Mouse (Mus musculus): Measurements from ENCODE around the gene Zfp518b. TPM values are rescaled to one million over a fixed set of nuclear protein-coding genes. Genes with fewer than 3 reads are reported as not detected.

The Zfp518b gene
- polyA plus RNA-seq, 1 experiment from 2014 or later: 9.4 TPM

DNA sequence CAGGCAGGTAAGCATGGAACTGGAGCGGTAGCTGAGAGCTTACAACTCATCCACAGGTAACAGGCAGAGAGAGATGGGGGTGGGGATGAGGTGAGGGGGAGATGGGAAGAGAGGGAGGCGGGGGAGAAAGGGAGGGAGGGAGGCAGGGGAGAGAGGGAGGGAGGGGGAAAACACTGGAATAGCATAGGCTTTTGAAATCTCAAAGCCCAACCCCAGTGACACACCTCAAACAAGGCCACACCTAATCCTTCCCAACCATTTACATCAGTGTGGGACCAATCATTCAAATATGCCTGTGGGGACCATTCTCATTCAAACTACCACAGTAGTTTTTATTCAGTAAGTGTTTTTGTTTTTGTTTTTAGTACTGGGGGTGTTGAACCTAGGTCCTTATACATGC lies 31.5 kb downstream of the Zfp518b start:
- Histone ChIP-seq H3K4me3 (ENCODE audit: control insufficient read depth in 1 of 2, insufficient read depth in 1 of 2, low read depth in 1 of 2, low read length in 2 of 2) (no peak overlapping the region), H3K9ac (ENCODE audit: low read length) (no peak overlapping the region), H3K36me3 (ENCODE audit: control insufficient read depth, insufficient read depth, low read length) (no peaks in the 10 kb centered on the region), H3K27ac (replicated peaks in 1 of 2; ENCODE audit: control insufficient read depth in 1 of 2, insufficient read depth in 1 of 2, low read depth in 2 of 2, low read length in 2 of 2) (no peak overlapping the region), H3K27me3 (ENCODE audit: control insufficient read depth, insufficient read depth, low read length) (no peaks in the 10 kb centered on the region), H3K9me3 (ENCODE audit: control insufficient read depth, low read length) (no peaks in the 10 kb centered on the region), H3K4me1 (ENCODE audit: control insufficient read depth in 2 of 2, insufficient read depth in 2 of 2, low read length in 2 of 2) (no peaks in the 10 kb centered on the region), H3K4me2 (ENCODE audit: low read length) (no peak overlapping the region)
- ATAC-seq (ENCODE audit: insufficient number of reproducible peaks, insufficient read depth, low FRiP score, low read depth): no peak
- WGBS: 39% methylated on average over 2 of the region's 2 CpGs

DNA sequence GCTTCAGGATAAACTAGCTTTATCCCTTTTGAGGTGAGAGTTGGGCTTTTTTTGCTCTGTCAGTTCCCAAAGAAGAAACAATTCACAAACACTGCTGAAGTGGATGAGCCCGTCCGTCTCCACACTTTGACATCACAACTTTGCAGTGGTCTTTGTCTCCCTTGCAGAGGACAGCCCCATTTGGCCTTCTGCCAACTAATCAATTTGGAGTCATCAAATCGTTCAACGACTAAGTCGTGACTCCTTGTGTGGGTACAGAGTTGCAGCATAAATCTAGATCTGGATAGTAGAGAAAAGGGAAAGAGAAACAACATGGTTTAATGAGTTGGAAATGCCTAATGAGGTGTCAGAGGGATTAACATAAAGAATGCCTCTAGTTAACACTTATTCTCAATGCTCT lies 33.2 kb downstream of the Zfp518b start:
- no peak overlapping the region for H3K9ac ChIP-seq (ENCODE audit: low read length)
- H3K36me3 ChIP-seq (ENCODE audit: control insufficient read depth, insufficient read depth, low read length): no peaks in the 10 kb centered on the region
- ATAC-seq (ENCODE audit: insufficient number of reproducible peaks, insufficient read depth, low FRiP score, low read depth): no peak
- 79% methylated on average over 5 of the region's 5 CpGs for WGBS
- H3K4me3 ChIP-seq (ENCODE audit: control insufficient read depth in 1 of 2, insufficient read depth in 1 of 2, low read depth in 1 of 2, low read length in 2 of 2): no peak overlapping the region
- H3K4me2 ChIP-seq (ENCODE audit: low read length): no peak overlapping the region
- H3K27me3 ChIP-seq (ENCODE audit: control insufficient read depth, insufficient read depth, low read length): no peaks in the 10 kb centered on the region
- H3K9me3 ChIP-seq (ENCODE audit: control insufficient read depth, low read length): no peaks in the 10 kb centered on the region
- H3K4me1 ChIP-seq (ENCODE audit: control insufficient read depth in 2 of 2, insufficient read depth in 2 of 2, low read length in 2 of 2): no peaks in the 10 kb centered on the region
- H3K27ac ChIP-seq (replicated peaks in 1 of 2; ENCODE audit: control insufficient read depth in 1 of 2, insufficient read depth in 1 of 2, low read depth in 2 of 2, low read length in 2 of 2): no peak overlapping the region

DNA sequence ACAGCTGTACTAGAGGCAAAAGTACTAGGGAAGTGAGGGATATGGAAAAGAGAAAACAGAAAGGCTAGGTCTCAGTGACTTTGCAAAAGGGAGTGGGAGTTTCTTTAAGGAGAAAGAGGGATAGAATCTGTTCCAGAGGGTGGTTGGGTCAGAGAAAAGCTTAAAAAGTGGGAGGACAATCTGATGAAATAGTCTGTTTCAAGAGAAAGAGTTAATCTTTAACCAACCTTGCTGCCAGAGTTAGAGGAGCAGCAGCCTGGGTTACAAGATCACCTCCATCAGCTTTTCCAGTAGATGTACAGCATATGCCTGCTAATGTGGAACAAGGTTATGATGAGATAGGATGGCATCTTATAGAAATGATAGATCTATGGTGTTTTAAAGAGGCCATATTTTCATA lies 43.1 kb downstream of the Zfp518b start:
- no peaks in the 10 kb centered on the region for H3K36me3 ChIP-seq (ENCODE audit: control insufficient read depth, insufficient read depth, low read length)

DNA sequence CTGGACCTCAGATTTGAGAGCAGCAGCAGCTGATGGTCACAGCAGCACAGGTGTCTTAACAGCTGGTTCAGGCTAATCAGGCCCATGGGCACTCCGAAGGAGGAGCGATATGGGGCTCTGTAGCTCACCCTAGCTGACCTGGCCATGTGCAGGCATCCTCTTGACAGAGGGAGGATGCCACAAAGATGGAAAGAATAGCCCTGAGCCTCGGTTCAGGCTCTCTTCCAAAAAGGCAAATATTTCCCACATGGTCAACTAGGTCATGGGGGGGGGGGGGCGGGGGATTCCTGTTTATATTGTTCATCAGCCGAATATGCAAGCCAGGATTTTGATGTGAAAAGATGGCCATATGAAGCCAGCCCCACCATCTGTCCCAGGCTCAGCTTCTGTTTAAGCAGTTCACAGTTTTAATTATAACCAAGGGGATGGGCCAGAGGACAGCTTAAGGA lies 48.3 kb downstream of the Zfp518b start:
- no peaks in the 10 kb centered on the region for H3K36me3 ChIP-seq (ENCODE audit: control insufficient read depth, insufficient read depth, low read length)
- no peak overlapping the region for H3K4me2 ChIP-seq (ENCODE audit: low read length)
- H3K27me3 ChIP-seq (ENCODE audit: control insufficient read depth, insufficient read depth, low read length): no peaks in the 10 kb centered on the region
- no peak for ATAC-seq (ENCODE audit: insufficient number of reproducible peaks, insufficient read depth, low FRiP score, low read depth)
- whole genome bisulfite sequencing: 74% methylated on average over 5 of the region's 5 CpGs
- H3K27ac ChIP-seq (replicated peaks in 1 of 2; ENCODE audit: control insufficient read depth in 1 of 2, insufficient read depth in 1 of 2, low read depth in 2 of 2, low read length in 2 of 2): no peak overlapping the region
- H3K9me3 ChIP-seq (ENCODE audit: control insufficient read depth, low read length): no peaks in the 10 kb centered on the region
- H3K9ac ChIP-seq (ENCODE audit: low read length): no peak overlapping the region
- H3K4me3 ChIP-seq (ENCODE audit: control insufficient read depth in 1 of 2, insufficient read depth in 1 of 2, low read depth in 1 of 2, low read length in 2 of 2): no peak overlapping the region
- no peaks in the 10 kb centered on the region for H3K4me1 ChIP-seq (ENCODE audit: control insufficient read depth in 2 of 2, insufficient read depth in 2 of 2, low read length in 2 of 2)

More for the DNA sequence above, 43.1 kb downstream of the Zfp518b start:
- H3K9me3 ChIP-seq (ENCODE audit: control insufficient read depth, low read length): 0 out of 2 replicates have a peak, but pooled peaks cover 3% of the 10 kb centered on the region
- H3K27ac ChIP-seq (replicated peaks in 1 of 2; ENCODE audit: control insufficient read depth in 1 of 2, insufficient read depth in 1 of 2, low read depth in 2 of 2, low read length in 2 of 2): no peak overlapping the region
- no peak overlapping the region for H3K4me3 ChIP-seq (ENCODE audit: control insufficient read depth in 1 of 2, insufficient read depth in 1 of 2, low read depth in 1 of 2, low read length in 2 of 2)
- H3K9ac ChIP-seq (ENCODE audit: low read length): no peak overlapping the region
- ATAC-seq (ENCODE audit: insufficient number of reproducible peaks, insufficient read depth, low FRiP score, low read depth): no peak
- no peak overlapping the region for H3K4me2 ChIP-seq (ENCODE audit: low read length)
- H3K27me3 ChIP-seq (ENCODE audit: control insufficient read depth, insufficient read depth, low read length): no peaks in the 10 kb centered on the region
- no peaks in the 10 kb centered on the region for H3K4me1 ChIP-seq (ENCODE audit: control insufficient read depth in 2 of 2, insufficient read depth in 2 of 2, low read length in 2 of 2)

DNA sequence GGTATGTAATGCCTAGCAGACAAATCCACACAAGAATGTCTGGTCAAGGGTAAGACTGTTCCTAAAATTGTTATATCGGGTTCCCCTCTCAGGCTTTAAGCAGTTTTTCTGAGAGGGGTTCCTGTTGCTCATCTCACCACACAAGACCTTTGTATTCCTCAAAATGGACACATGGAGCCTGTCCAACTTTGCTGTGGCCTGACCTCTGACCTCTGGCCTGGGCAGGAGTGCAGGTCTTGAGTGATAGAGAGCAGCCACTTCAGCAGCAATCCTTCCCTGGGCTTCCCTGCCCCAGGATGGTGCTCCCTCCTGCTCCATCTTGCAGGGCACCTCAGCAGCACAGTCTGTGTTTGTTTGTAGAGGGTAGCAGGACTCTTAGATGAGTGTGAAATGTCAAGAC lies 48.9 kb downstream of the Zfp518b start:
- WGBS: 76% methylated on average over 1 of the region's 1 CpGs
- Histone ChIP-seq H3K9ac (ENCODE audit: low read length) (no peak overlapping the region), H3K4me2 (ENCODE audit: low read length) (no peak overlapping the region), H3K4me1 (ENCODE audit: control insufficient read depth in 2 of 2, insufficient read depth in 2 of 2, low read length in 2 of 2) (no peaks in the 10 kb centered on the region), H3K27me3 (ENCODE audit: control insufficient read depth, insufficient read depth, low read length) (no peaks in the 10 kb centered on the region), H3K4me3 (ENCODE audit: control insufficient read depth in 1 of 2, insufficient read depth in 1 of 2, low read depth in 1 of 2, low read length in 2 of 2) (no peak overlapping the region), H3K9me3 (ENCODE audit: control insufficient read depth, low read length) (no peaks in the 10 kb centered on the region), H3K27ac (replicated peaks in 1 of 2; ENCODE audit: control insufficient read depth in 1 of 2, insufficient read depth in 1 of 2, low read depth in 2 of 2, low read length in 2 of 2) (no peak overlapping the region), H3K36me3 (ENCODE audit: control insufficient read depth, insufficient read depth, low read length) (no peaks in the 10 kb centered on the region)
- ATAC-seq (ENCODE audit: insufficient number of reproducible peaks, insufficient read depth, low FRiP score, low read depth): no peak

DNA sequence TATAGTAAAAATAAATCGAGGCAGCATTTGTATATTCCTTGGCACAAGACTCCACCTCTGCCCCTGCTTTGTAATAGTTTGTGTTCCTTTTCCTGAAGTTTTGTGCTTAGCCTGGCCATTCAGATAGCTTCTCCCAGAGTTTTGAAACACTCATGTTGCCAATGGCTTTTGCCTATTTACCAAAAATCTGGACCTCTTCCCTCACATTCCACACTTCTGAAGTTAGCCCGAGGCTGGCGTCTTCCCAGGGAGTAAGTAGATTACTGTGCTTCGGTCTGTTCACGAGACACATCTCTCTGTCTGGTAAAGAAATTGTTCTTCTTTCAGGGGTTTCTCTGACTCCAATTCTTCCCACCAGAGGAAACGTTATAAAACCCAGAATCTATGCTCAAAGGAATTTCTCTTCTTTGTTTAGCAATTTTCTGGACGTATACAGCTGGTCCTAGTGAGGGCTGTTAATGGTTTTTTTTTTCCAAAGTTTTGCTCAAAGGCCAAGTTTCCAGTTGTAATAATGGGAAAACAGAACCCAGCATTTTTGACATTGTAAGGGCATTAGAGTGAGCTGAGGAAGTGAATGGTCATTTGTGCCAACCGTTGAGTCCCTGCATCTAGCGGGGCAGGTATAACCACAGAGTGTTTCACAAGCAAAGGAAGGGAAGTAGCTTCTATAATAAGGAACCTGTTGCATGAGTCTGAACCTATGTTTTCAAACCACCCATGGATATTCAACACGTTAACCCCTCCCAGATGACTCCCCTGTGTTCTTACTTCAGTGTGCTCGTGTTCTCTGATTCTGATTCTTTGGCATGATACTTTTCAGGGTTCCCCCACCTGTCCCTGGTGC lies 50.1 kb downstream of the Zfp518b start:
- Histone ChIP-seq H3K9me3 (ENCODE audit: control insufficient read depth, low read length) (no peaks in the 10 kb centered on the region), H3K9ac (ENCODE audit: low read length) (no peak overlapping the region), H3K27ac (replicated peaks in 1 of 2; ENCODE audit: control insufficient read depth in 1 of 2, insufficient read depth in 1 of 2, low read depth in 2 of 2, low read length in 2 of 2) (no peak overlapping the region), H3K27me3 (ENCODE audit: control insufficient read depth, insufficient read depth, low read length) (no peaks in the 10 kb centered on the region), H3K4me3 (ENCODE audit: control insufficient read depth in 1 of 2, insufficient read depth in 1 of 2, low read depth in 1 of 2, low read length in 2 of 2) (no peak overlapping the region), H3K4me1 (ENCODE audit: control insufficient read depth in 2 of 2, insufficient read depth in 2 of 2, low read length in 2 of 2) (no peaks in the 10 kb centered on the region), H3K4me2 (ENCODE audit: low read length) (no peak overlapping the region), H3K36me3 (ENCODE audit: control insufficient read depth, insufficient read depth, low read length) (no peaks in the 10 kb centered on the region)
- 68% methylated on average over 11 of the region's 11 CpGs for WGBS
- ATAC-seq (ENCODE audit: insufficient number of reproducible peaks, insufficient read depth, low FRiP score, low read depth): no peak

DNA sequence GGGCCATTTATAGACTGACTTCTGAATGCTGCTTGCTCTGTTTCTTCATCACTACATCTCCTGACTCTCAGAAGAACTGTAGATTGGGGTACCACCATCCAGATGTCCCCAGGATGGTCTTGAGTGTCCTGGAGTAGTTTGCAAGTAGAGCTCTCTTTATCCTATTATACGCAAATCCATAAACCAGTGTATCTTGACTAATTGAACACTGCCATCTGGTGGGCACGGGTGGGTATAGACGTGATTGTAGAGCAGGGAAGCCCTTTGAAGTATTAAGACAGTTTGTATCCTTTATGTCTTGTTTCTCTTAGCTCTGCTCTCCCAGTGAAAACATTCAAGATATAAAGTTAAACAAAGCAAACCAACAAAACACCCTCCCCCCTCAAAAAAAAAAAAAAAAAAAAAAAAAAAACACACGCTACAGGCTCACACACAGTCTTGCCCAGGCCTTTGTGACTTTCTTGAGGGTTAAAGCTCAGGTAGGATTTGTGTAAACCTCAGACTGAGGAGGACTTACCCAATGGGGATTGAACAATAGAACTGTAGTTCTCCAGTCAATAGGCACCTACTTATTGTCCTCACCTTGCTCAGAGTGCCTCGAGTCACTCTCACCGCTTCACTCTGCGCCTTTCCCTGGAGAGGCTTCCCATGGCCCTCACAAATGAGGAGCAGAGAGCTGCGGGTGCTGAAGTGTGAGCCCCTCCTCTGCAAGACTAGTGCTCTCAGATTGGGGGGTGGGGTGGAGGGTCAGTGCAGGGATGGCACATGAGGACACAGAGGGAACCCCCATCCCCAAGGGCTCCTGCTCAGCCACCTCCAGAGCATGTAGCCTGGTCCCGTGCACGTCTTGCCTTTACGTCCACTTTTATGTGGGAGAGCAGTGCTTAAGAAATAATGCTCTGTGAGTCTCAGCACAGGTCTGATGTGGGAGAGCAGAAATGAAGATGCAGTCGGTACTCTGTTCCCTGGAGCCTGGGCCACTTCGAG lies 51.9 kb downstream of the Zfp518b start:
- Histone ChIP-seq H3K4me1 (ENCODE audit: control insufficient read depth in 2 of 2, insufficient read depth in 2 of 2, low read length in 2 of 2) (no peaks in the 10 kb centered on the region), H3K27me3 (ENCODE audit: control insufficient read depth, insufficient read depth, low read length) (no peaks in the 10 kb centered on the region), H3K27ac (replicated peaks in 1 of 2; ENCODE audit: control insufficient read depth in 1 of 2, insufficient read depth in 1 of 2, low read depth in 2 of 2, low read length in 2 of 2) (no peak overlapping the region), H3K9ac (ENCODE audit: low read length) (no peak overlapping the region), H3K4me2 (ENCODE audit: low read length) (no peak overlapping the region), H3K9me3 (ENCODE audit: control insufficient read depth, low read length) (no peaks in the 10 kb centered on the region), H3K4me3 (ENCODE audit: control insufficient read depth in 1 of 2, insufficient read depth in 1 of 2, low read depth in 1 of 2, low read length in 2 of 2) (no peak overlapping the region), H3K36me3 (ENCODE audit: control insufficient read depth, insufficient read depth, low read length) (no peaks in the 10 kb centered on the region)
- WGBS: 63% methylated on average over 13 of the region's 13 CpGs
- ATAC-seq (ENCODE audit: insufficient number of reproducible peaks, insufficient read depth, low FRiP score, low read depth): no peak; the same call in 1 of the 2 replicates

Data from heart, embryonic 14.5 days (tissue).